Mouse (Mus musculus): ENCODE data around the gene Npas2. TPM values are rescaled to one million over a fixed set of nuclear protein-coding genes. Genes with fewer than 3 reads are reported as not detected.

Gene Npas2
- polyA plus RNA-seq, 1 experiment, result not detected

- no peak for TF ChIP-seq CTCF (IDR thresholded peaks at IDR 0.05; ENCODE audit: insufficient read depth, low read depth, low read length)
- TF ChIP-seq POLR2A (IDR thresholded peaks at IDR 0.05; ENCODE audit: insufficient read depth, low read depth, low read length), result no peak
- Histone ChIP-seq H3K4me3 (ENCODE audit: insufficient read depth, low read depth, low read length) (no peak overlapping the region), H3K4me1 (ENCODE audit: control insufficient read depth, insufficient read depth, low read length) (no peaks in the 10 kb centered on the region), H3K27ac (ENCODE audit: insufficient read depth, low read depth, low read length) (no peak overlapping the region)
- WGBS, result 71% methylated on average over 5 of the region's 5 CpGs
Measured at GRCm38 (mm10) chr1:39185833-39186232, 7.7 kb upstream of the Npas2 start.

GRCm38 (mm10) chr1:39186711-39187437 lies 6.7 kb upstream of the Npas2 start:
- H3K27ac ChIP-seq (ENCODE audit: insufficient read depth, low read depth, low read length), result no peak overlapping the region

GRCm38 (mm10) chr1:39191122-39191521 lies 2.4 kb upstream of the Npas2 start:
- no peak for TF ChIP-seq CTCF (IDR thresholded peaks at IDR 0.05; ENCODE audit: insufficient read depth, low read depth, low read length)
- TF ChIP-seq POLR2A (IDR thresholded peaks at IDR 0.05; ENCODE audit: insufficient read depth, low read depth, low read length), result no peak
- WGBS, result 60% methylated on average over 5 of the region's 5 CpGs
- Histone ChIP-seq H3K4me1 (ENCODE audit: control insufficient read depth, insufficient read depth, low read length) (peaks cover 20% of the 10 kb centered on the region), H3K27ac (ENCODE audit: insufficient read depth, low read depth, low read length) (no peak overlapping the region), H3K4me3 (ENCODE audit: insufficient read depth, low read depth, low read length) (no peak overlapping the region)

More at GRCm38 (mm10) chr1:39186711-39187437, 6.7 kb upstream of the Npas2 start:
- Histone ChIP-seq H3K4me1 (ENCODE audit: control insufficient read depth, insufficient read depth, low read length) (peaks cover 1% of the 10 kb centered on the region), H3K4me3 (ENCODE audit: insufficient read depth, low read depth, low read length) (no peak overlapping the region)
- no peak for TF ChIP-seq POLR2A (IDR thresholded peaks at IDR 0.05; ENCODE audit: insufficient read depth, low read depth, low read length)
- TF ChIP-seq CTCF (IDR thresholded peaks at IDR 0.05; ENCODE audit: insufficient read depth, low read depth, low read length), result no peak
- WGBS, result 60% methylated on average over 6 of the region's 6 CpGs

GRCm38 (mm10) chr1:39192460-39192996 lies 1.0 kb upstream of the Npas2 start:
- no peak for TF ChIP-seq POLR2A (IDR thresholded peaks at IDR 0.05; ENCODE audit: insufficient read depth, low read depth, low read length)
- no peak for TF ChIP-seq CTCF (IDR thresholded peaks at IDR 0.05; ENCODE audit: insufficient read depth, low read depth, low read length)
- Histone ChIP-seq H3K4me3 (ENCODE audit: insufficient read depth, low read depth, low read length) (peak overlapping the region; percentile 100), H3K27ac (ENCODE audit: insufficient read depth, low read depth, low read length) (peak overlapping the region; percentile 29), H3K4me1 (ENCODE audit: control insufficient read depth, insufficient read depth, low read length) (peaks cover 24% of the 10 kb centered on the region)
- 3% methylated on average over 28 of the region's 28 CpGs for WGBS

- Histone ChIP-seq H3K4me1 (ENCODE audit: control insufficient read depth, insufficient read depth, low read length) (peaks cover 24% of the 10 kb centered on the region), H3K27ac (ENCODE audit: insufficient read depth, low read depth, low read length) (peak overlapping the region; percentile 93), H3K4me3 (ENCODE audit: insufficient read depth, low read depth, low read length) (peak overlapping the region; percentile 100)
- no peak for TF ChIP-seq CTCF (IDR thresholded peaks at IDR 0.05; ENCODE audit: insufficient read depth, low read depth, low read length)
- no peak for TF ChIP-seq POLR2A (IDR thresholded peaks at IDR 0.05; ENCODE audit: insufficient read depth, low read depth, low read length)
- WGBS, result under 1% methylated on average over 76 of the region's 76 CpGs
Measured at GRCm38 (mm10) chr1:39193862-39194675, 538 bp downstream of the Npas2 start.

GRCm38 (mm10) chr1:39194959-39195358 lies 1.4 kb downstream of the Npas2 start:
- peaks cover 24% of the 10 kb centered on the region for H3K4me1 ChIP-seq (ENCODE audit: control insufficient read depth, insufficient read depth, low read length)
- 8% methylated on average over 11 of the region's 11 CpGs for WGBS
- H3K4me3 ChIP-seq (ENCODE audit: insufficient read depth, low read depth, low read length), result no peak overlapping the region; the same call in 1 of the 2 replicates
- peak overlapping the region; percentile 14; the same call in 1 of the 2 replicates for H3K27ac ChIP-seq (ENCODE audit: insufficient read depth, low read depth, low read length)
- no peak for TF ChIP-seq POLR2A (IDR thresholded peaks at IDR 0.05; ENCODE audit: insufficient read depth, low read depth, low read length)

- 24% methylated on average over 6 of the region's 6 CpGs for WGBS
- Histone ChIP-seq H3K27ac (ENCODE audit: insufficient read depth, low read depth, low read length) (peak overlapping the region; percentile 76), H3K4me1 (ENCODE audit: control insufficient read depth, insufficient read depth, low read length) (peaks cover 24% of the 10 kb centered on the region), H3K4me3 (ENCODE audit: insufficient read depth, low read depth, low read length) (no peak overlapping the region)
- TF ChIP-seq CTCF (IDR thresholded peaks at IDR 0.05; ENCODE audit: insufficient read depth, low read depth, low read length), result no peak
- no peak for TF ChIP-seq POLR2A (IDR thresholded peaks at IDR 0.05; ENCODE audit: insufficient read depth, low read depth, low read length)
Measured at GRCm38 (mm10) chr1:39196126-39196525, 2.6 kb downstream of the Npas2 start.

- Histone ChIP-seq H3K4me3 (ENCODE audit: insufficient read depth, low read depth, low read length) (no peak overlapping the region), H3K4me1 (ENCODE audit: control insufficient read depth, insufficient read depth, low read length) (peaks cover 23% of the 10 kb centered on the region), H3K27ac (ENCODE audit: insufficient read depth, low read depth, low read length) (peak overlapping the region; percentile 69)
- TF ChIP-seq CTCF (IDR thresholded peaks at IDR 0.05; ENCODE audit: insufficient read depth, low read depth, low read length) (no peak), POLR2A (IDR thresholded peaks at IDR 0.05; ENCODE audit: insufficient read depth, low read depth, low read length) (no peak)
- WGBS, result 32% methylated on average over 12 of the region's 12 CpGs
Measured at GRCm38 (mm10) chr1:39196676-39197375, 3.3 kb downstream of the Npas2 start.
